In the genomic region with DNA sequence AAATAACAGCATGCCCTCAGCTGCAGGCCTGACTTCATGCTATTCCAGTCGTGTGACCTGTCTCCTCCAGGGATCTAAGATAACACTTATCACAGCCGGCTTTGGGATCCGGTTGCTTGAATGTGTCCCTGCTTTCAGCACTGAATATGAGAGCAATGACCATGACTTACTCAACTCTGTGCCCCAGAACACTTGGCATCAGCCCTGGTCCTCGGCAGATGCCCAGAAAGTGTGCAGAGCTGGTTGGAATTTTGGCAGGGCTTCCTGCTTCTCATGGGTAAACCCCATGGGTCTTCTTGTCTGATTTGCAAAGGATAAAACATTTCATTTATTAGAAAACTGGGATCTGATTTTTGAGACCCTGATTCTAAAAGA, we compare ENCODE assay signal across 7 mouse cellular contexts.
A peak's percentile ranks its signal among the peaks of the same experiment; 100 is the strongest.
DNase-seq lines count a peak whose midpoint lies in the region; ATAC-seq and TF ChIP-seq lines count a peak whose summit lies in the region.

No protein-coding gene starts in this region.

- H3K4me2 ChIP-seq in intestine, embryonic 16.5 days (ENCODE audit: low read depth, low read length) = no peak overlapping the region

- no peak overlapping the region for H3K9ac ChIP-seq in intestine, embryonic 16.5 days (ENCODE audit: low read depth, low read length)

- TF ChIP-seq CTCF in layer of hippocampus, adult 2 months (conservative IDR thresholded peaks at IDR 0.05) = no peak

- H3K4me3 ChIP-seq in layer of hippocampus, adult 2 months = no peak overlapping the region
- no peak overlapping the region for H3K4me3 ChIP-seq in intestine, embryonic 16.5 days (ENCODE audit: low read length)

- H3K27me3 ChIP-seq in intestine, embryonic 16.5 days (replicated peaks; ENCODE audit: control insufficient read depth, insufficient read depth, low read length) = no peaks in the 10 kb centered on the region

- no peaks in the 10 kb centered on the region for H3K9me3 ChIP-seq in intestine, embryonic 16.5 days (ENCODE audit: control insufficient read depth, low read length)

- H3K36me3 ChIP-seq in intestine, embryonic 16.5 days (ENCODE audit: control insufficient read depth, insufficient read depth, low read length) = no peaks in the 10 kb centered on the region

- no peak for ATAC-seq in intestine, embryonic 16.5 days

- 75% methylated on average over 4 of the region's 4 CpGs for WGBS in intestine, embryonic 16.5 days

- no peaks in the 10 kb centered on the region for H3K4me1 ChIP-seq in intestine, embryonic 16.5 days (ENCODE audit: control insufficient read depth, insufficient read depth, low read length)

- DNase-seq in layer of hippocampus, adult 2 months (ENCODE audit: low spot score in 2 of 2) = peak in 1 of 2 experiments; percentile 14
- no peak for DNase-seq in layer of hippocampus, postnatal 25 days (ENCODE audit: extremely low spot score in 1 of 2, low spot score in 1 of 2)
- DNase-seq in adrenal gland, postnatal 36 days = peak; percentile 67 to 76
- peak; percentile 16 to 37 for DNase-seq in frontal cortex, postnatal 36 days (ENCODE audit: low spot score in 2 of 2)
- peak; percentile 17 to 25 for DNase-seq in layer of hippocampus, postnatal 36 days
- DNase-seq in spleen, postnatal 36 days (ENCODE audit: low spot score in 2 of 2) = no peak

- peak overlapping the region; percentile 58 for H3K27ac ChIP-seq in layer of hippocampus, adult 2 months
- no peak overlapping the region for H3K27ac ChIP-seq in intestine, embryonic 16.5 days (ENCODE audit: low read length)

Comparison
In these comparisons a context has a peak if more than half of its experiments do, and no peak if none do; other contexts are left out.
1. DNase-seq: peak in adrenal gland, postnatal 36 days (2 of 2), frontal cortex, postnatal 36 days (2 of 2) and layer of hippocampus, postnatal 36 days (2 of 2); none in layer of hippocampus, postnatal 25 days (0 of 2) and spleen, postnatal 36 days (0 of 2).